Comparison of ENCODE assay signal across 8 mouse cellular contexts in the genomic region with DNA sequence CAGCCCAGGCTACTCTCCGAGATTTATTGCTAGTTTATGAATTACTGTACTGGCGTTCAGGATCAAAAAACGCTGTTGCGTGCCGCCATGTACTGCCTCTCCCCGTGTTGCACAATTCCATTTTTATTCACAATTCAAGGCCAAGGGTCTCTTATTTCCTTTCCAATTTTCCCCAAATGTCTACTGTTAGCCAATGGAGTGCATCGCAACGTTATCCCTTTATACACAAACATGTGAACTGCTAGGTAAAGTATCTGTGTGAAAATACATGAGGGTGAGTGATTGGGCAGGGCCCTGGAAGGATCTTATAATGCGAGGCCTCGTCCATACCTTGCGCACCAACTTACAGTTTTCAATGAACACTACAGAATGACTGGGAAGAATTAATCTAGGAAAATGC. TPM values are rescaled to one million over a fixed set of nuclear protein-coding genes. Genes with fewer than 3 reads are reported as not detected.
DNase-seq lines count a peak whose midpoint lies in the region; ATAC-seq lines count a peak whose summit lies in the region.

No protein-coding gene starts in this region.

- peak overlapping the region; percentile 83 for H3K4me3 ChIP-seq in limb, embryonic 10.5 days
- H3K4me3 ChIP-seq in neural tube, embryonic 14.5 days (ENCODE audit: low read depth, low read length), result peak overlapping the region; percentile 85

- no peaks in the 10 kb centered on the region for H3K9me3 ChIP-seq in limb, embryonic 10.5 days (replicated peaks)
- H3K9me3 ChIP-seq in neural tube, embryonic 14.5 days (ENCODE audit: control insufficient read depth, low read length), result no peaks in the 10 kb centered on the region

- H3K27me3 ChIP-seq in limb, embryonic 10.5 days (ENCODE audit: low read depth, poor library complexity, severe bottlenecking), result no peaks in the 10 kb centered on the region
- no peaks in the 10 kb centered on the region for H3K27me3 ChIP-seq in neural tube, embryonic 14.5 days (ENCODE audit: control insufficient read depth, insufficient read depth, low read length)

- ATAC-seq in neural tube, embryonic 14.5 days (ENCODE audit: low read depth), result no peak

- H3K36me3 ChIP-seq in limb, embryonic 10.5 days, result peaks cover 53% of the 10 kb centered on the region
- H3K36me3 ChIP-seq in neural tube, embryonic 14.5 days (ENCODE audit: control insufficient read depth, insufficient read depth, low read length), result peaks cover 16% of the 10 kb centered on the region

- peak overlapping the region; percentile 93 for H3K27ac ChIP-seq in limb, embryonic 10.5 days
- H3K27ac ChIP-seq in neural tube, embryonic 14.5 days (ENCODE audit: low read depth, low read length), result no peak overlapping the region

- peak overlapping the region; percentile 76 for H3K4me2 ChIP-seq in neural tube, embryonic 14.5 days (ENCODE audit: low read depth, low read length)

- intact Hi-C loops in gastrocnemius, postnatal 36 days (cut with DNase I), result no loop called here

- DNase-seq in adrenal gland, postnatal 14 days, result peak; percentile 33
- DNase-seq in adrenal gland, adult 8-10 months, result no peak
- DNase-seq in 416B (ENCODE audit: low read depth), result peak; percentile 63
- peak; percentile 6 for DNase-seq in fibroblast of lung, adult 2 months (ENCODE audit: low read depth)
- peak; percentile 32 for DNase-seq in limb, embryonic 10.5 days (ENCODE audit: low spot score)
- no peak for DNase-seq in layer of hippocampus, adult 9-10 months (ENCODE audit: low spot score)
- DNase-seq in gastrocnemius, postnatal 36 days, result no peak

- H3K9ac ChIP-seq in neural tube, embryonic 14.5 days (replicated peaks; ENCODE audit: low read depth, low read length), result peak overlapping the region; percentile 92; the same call in 1 of the 2 replicates

- 51% methylated on average over 11 of the region's 11 CpGs for WGBS in limb, embryonic 10.5 days
- 31% methylated on average over 11 of the region's 11 CpGs for WGBS in neural tube, embryonic 14.5 days

- H3K4me1 ChIP-seq in limb, embryonic 10.5 days, result 0 out of 2 replicates have a peak, but pooled peaks cover 3% of the 10 kb centered on the region
- H3K4me1 ChIP-seq in neural tube, embryonic 14.5 days (ENCODE audit: control insufficient read depth, insufficient read depth, low read length), result peaks cover 7% of the 10 kb centered on the region; the same call in 1 of the 2 replicates

RNA-seq across cellular contexts. Expression of a gene that starts 0.9 kb away (rescaled TPM):
- 40.2 and 42.2 TPM in 2 replicates for total RNA-seq in adrenal gland, postnatal 14 days (2021)
- 10 to 100 TPM; 33.2 to 71.0 (median 47.7) TPM for total RNA-seq in adrenal gland, adult 8-10 months (2022)
- polyA plus RNA-seq in limb, embryonic 10.5 days (2016; fragmentation: Nextera tagmentation; extraction: Ambion mirVana), result 85.0 and 95.1 TPM in 2 replicates
- polyA plus RNA-seq in neural tube, embryonic 14.5 days (2014; fragmentation: Nextera tagmentation; extraction: Ambion mirVana), result 134 and 144 TPM in 2 replicates
- 10 to 100 TPM; 29.7 to 31.2 TPM for total RNA-seq in gastrocnemius, postnatal 36 days (2021)

RNA-seq across cellular contexts. Expression of a gene that starts 31.6 kb away (rescaled TPM):
- total RNA-seq in adrenal gland, postnatal 14 days (2021), result 0.86 and 1.4 TPM in 2 replicates
- 1 to 10 TPM in 3 of 4 experiments, not detected in 1; 1.1 to 1.4 (median 1.3) TPM for total RNA-seq in adrenal gland, adult 8-10 months (2022)
- 2.7 TPM in 2 replicates for polyA plus RNA-seq in limb, embryonic 10.5 days (2016; fragmentation: Nextera tagmentation; extraction: Ambion mirVana)
- polyA plus RNA-seq in neural tube, embryonic 14.5 days (2014; fragmentation: Nextera tagmentation; extraction: Ambion mirVana), result 1.7 and 2.8 TPM in 2 replicates
- total RNA-seq in gastrocnemius, postnatal 36 days (2021), result not detected

RNA-seq across cellular contexts. Expression of a gene that starts 48.3 kb away (rescaled TPM):
- total RNA-seq in adrenal gland, postnatal 14 days (2021), result 11.6 and 18.6 TPM in 2 replicates
- 10 to 100 TPM; 12.2 to 23.6 (median 16.3) TPM for total RNA-seq in adrenal gland, adult 8-10 months (2022)
- polyA plus RNA-seq in limb, embryonic 10.5 days (2016; fragmentation: Nextera tagmentation; extraction: Ambion mirVana), result 6.5 and 9.2 TPM in 2 replicates
- 7.7 and 10.1 TPM in 2 replicates for polyA plus RNA-seq in neural tube, embryonic 14.5 days (2014; fragmentation: Nextera tagmentation; extraction: Ambion mirVana)
- total RNA-seq in gastrocnemius, postnatal 36 days (2021), result 1 to 10 TPM; 1.3 to 4.6 TPM

RNA-seq across cellular contexts. Expression of a gene that starts 49.3 kb away (rescaled TPM):
- 119 and 124 TPM in 2 replicates for total RNA-seq in adrenal gland, postnatal 14 days (2021)
- total RNA-seq in adrenal gland, adult 8-10 months (2022), result 100 to 1,000 TPM; 138 to 175 (median 140) TPM
- polyA plus RNA-seq in limb, embryonic 10.5 days (2016; fragmentation: Nextera tagmentation; extraction: Ambion mirVana), result 406 and 414 TPM in 2 replicates
- 241 and 270 TPM in 2 replicates for polyA plus RNA-seq in neural tube, embryonic 14.5 days (2014; fragmentation: Nextera tagmentation; extraction: Ambion mirVana)
- total RNA-seq in gastrocnemius, postnatal 36 days (2021), result 10 to 100 TPM; 65.9 to 75.8 TPM

RNA-seq across cellular contexts. Expression of a gene that starts 49.5 kb away (rescaled TPM):
- 42.2 and 42.9 TPM in 2 replicates for total RNA-seq in adrenal gland, postnatal 14 days (2021)
- 10 to 100 TPM; 34.7 to 42.0 (median 38.7) TPM for total RNA-seq in adrenal gland, adult 8-10 months (2022)
- 120 and 139 TPM in 2 replicates for polyA plus RNA-seq in limb, embryonic 10.5 days (2016; fragmentation: Nextera tagmentation; extraction: Ambion mirVana)
- polyA plus RNA-seq in neural tube, embryonic 14.5 days (2014; fragmentation: Nextera tagmentation; extraction: Ambion mirVana), result 22.7 and 27.3 TPM in 2 replicates
- total RNA-seq in gastrocnemius, postnatal 36 days (2021), result 1 to 10 TPM; 3.4 to 4.6 TPM

Comparison
In these comparisons a context has a peak if more than half of its experiments do, and no peak if none do; other contexts are left out.
1. DNase-seq: peak in adrenal gland, postnatal 14 days (single experiment), 416B (single experiment), fibroblast of lung, adult 2 months (single experiment) and limb, embryonic 10.5 days (single experiment); none in adrenal gland, adult 8-10 months (single experiment), layer of hippocampus, adult 9-10 months (single experiment) and gastrocnemius, postnatal 36 days (0 of 2).